Mouse (Mus musculus) midbrain, postnatal 0 days (tissue): ENCODE results near the gene Il34. TPM values are rescaled to one million over a fixed set of nuclear protein-coding genes. Genes with fewer than 3 reads are reported as not detected.
A peak's percentile ranks its signal among the peaks of the same experiment; 100 is the strongest.

Source experiments
- ATAC-seq: fragments of 200-750 bp; cut with Nextera tagmentation; 2 replicates; pipeline ENCODE4 v1.8.0; 2017; ENCODE audit warnings: moderate number of reproducible peaks, mild to moderate bottlenecking, moderate TSS enrichment, moderate library complexity; ENCODE audit not compliant: low FRiP score
- DNase-seq: peaks from one replicate; pipeline ENCODE4 v3.0.0-alpha.2; 2015; ENCODE audit warnings: low spot score
- H3K27ac ChIP-seq: fragments of 300-500 bp; sonication (generic); 2 replicates; pipeline ENCODE4 v1.5.1; 2014; ENCODE audit warnings: low read depth, mild to moderate bottlenecking, low read length, mixed read lengths
- H3K27me3 ChIP-seq: fragments of 300-500 bp; sonication (generic); 2 replicates; pipeline ENCODE4 v1.6.1; 2014; ENCODE audit warnings: low read length, control low read depth, mixed read lengths; ENCODE audit not compliant: insufficient read depth
- H3K36me3 ChIP-seq: fragments of 300-500 bp; sonication (generic); 2 replicates; pipeline ENCODE4 v1.6.1; 2014; ENCODE audit warnings: low read length, control low read depth, mixed read lengths; ENCODE audit not compliant: insufficient read depth
- H3K4me1 ChIP-seq: fragments of 300-500 bp; sonication (generic); 2 replicates; pipeline ENCODE4 v1.6.1; 2014; ENCODE audit warnings: mild to moderate bottlenecking, control low read depth, antibody characterized with exemption, low read length, mixed read lengths; ENCODE audit not compliant: insufficient read depth
- H3K4me2 ChIP-seq: fragments of 300-500 bp; sonication (generic); 2 replicates; pipeline ENCODE4 v1.6.1; 2014; ENCODE audit warnings: low read depth, mild to moderate bottlenecking, low read length, mixed read lengths; ENCODE audit not compliant: poor library complexity, severe bottlenecking
- H3K4me3 ChIP-seq: fragments of 300-500 bp; sonication (generic); 2 replicates; pipeline ENCODE4 v1.5.1; 2014; ENCODE audit warnings: low read depth, mild to moderate bottlenecking, low read length, moderate library complexity
- H3K9ac ChIP-seq: fragments of 300-500 bp; sonication (generic); replicated peaks from 2 replicates; pipeline ENCODE4 v1.6.1; 2014; ENCODE audit warnings: mild to moderate bottlenecking, low read length, moderate library complexity, mixed read lengths; ENCODE audit not compliant: poor library complexity, severe bottlenecking
- H3K9me3 ChIP-seq: fragments of 300-500 bp; sonication (generic); 2 replicates; pipeline ENCODE4 v1.6.1; 2016; ENCODE audit warnings: low read length, control low read depth
- CTCF ChIP-seq: IDR thresholded peaks from 2 replicates; pipeline ENCODE4 v1.5.1; 2016; ENCODE audit warnings: antibody characterized with exemption, mild to moderate bottlenecking
- WGBS: fragments of 180-500 bp; shearing (Covaris S2); extraction: QIAGEN DNeasy Blood & Tissue Kit; methylation state at CpG from one replicate; pipeline ENCODE4 v1.1.7; 2014; 5-methylcytosine and 5-hydroxymethylcytosine counted together
- polyA plus RNA-seq: library from polyadenylated mRNA; unstranded; fragments of >200 nt; fragmentation: Nextera tagmentation; extraction: Ambion mirVana; gene quantifications from 2 replicates; pipeline ENCODE4 v1.2.1, GENCODE M21; 2015
- total RNA-seq: library from RNA; depleted of rRNA; stranded (reverse); fragments of >200 nt; gene quantifications from 2 replicates; pipeline ENCODE4 v1.2.3, GENCODE M21; 2014; rRNA removed

Il34 gene
- total and polyA plus RNA-seq, 2 experiments from 2014 or later = 5.8 to 9.1 TPM

DNA sequence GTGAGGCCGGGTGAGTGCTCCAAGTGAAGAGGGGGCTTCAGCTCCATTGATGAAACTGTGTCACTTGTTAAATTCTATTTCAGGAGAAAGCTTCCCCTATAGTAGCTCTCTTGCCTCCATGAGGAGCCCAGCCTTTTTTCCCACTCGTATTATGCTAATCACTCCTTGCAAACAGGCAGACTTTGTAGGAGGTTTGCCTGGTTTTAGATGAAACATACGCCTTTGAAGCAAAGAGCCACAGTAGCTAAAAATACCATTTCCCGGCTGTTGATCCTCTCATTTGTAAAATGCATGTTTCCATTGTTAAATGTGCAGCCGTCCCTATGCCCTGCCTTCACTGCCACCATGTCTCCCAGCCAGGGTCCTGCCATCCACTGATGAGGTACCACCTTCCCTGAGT, 108.2 kb downstream of the Il34 start:
- no peak overlapping the region for H3K4me2 ChIP-seq
- H3K9me3 ChIP-seq = no peaks in the 10 kb centered on the region
- H3K4me3 ChIP-seq = no peak overlapping the region
- H3K27me3 ChIP-seq = no peaks in the 10 kb centered on the region
- 75% methylated on average over 5 of the region's 5 CpGs for WGBS
- H3K4me1 ChIP-seq = no peaks in the 10 kb centered on the region
- DNase-seq (no peak), ATAC-seq (no peak)
- H3K36me3 ChIP-seq = peaks cover 11% of the 10 kb centered on the region; the same call in 1 of the 2 replicates
- no peak overlapping the region for H3K9ac ChIP-seq
- no peak overlapping the region; the same call in 1 of the 2 replicates for H3K27ac ChIP-seq
- no peak for TF ChIP-seq CTCF

DNA sequence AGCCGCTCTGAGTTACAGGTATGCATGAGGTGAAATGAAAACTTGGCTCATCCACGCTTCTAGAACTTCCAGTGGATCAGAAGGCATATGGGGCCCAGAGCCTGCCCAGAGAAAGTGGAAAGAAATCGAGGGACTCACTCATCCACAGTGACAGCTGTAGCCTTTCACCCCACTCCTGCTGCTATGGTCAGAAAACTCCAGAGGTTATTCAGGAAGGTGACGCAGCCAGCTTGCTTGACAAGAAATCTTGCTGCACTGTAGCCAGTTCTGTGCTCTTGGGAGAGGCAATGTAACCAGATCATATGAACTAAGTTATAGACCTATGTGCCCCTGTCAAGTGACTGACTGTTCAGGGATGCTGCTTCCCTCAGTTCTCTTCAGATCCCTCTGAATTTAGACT, 109.7 kb downstream of the Il34 start:
- Histone ChIP-seq H3K4me2 (no peak overlapping the region), H3K4me1 (no peaks in the 10 kb centered on the region), H3K27me3 (no peaks in the 10 kb centered on the region), H3K4me3 (no peak overlapping the region), H3K9me3 (no peaks in the 10 kb centered on the region), H3K36me3 (peaks cover 14% of the 10 kb centered on the region), H3K27ac (no peak overlapping the region), H3K9ac (no peak overlapping the region)
- WGBS = 96% methylated on average over 4 of the region's 4 CpGs
- DNase-seq = no peak
- no peak for ATAC-seq
- TF ChIP-seq CTCF = no peak

DNA sequence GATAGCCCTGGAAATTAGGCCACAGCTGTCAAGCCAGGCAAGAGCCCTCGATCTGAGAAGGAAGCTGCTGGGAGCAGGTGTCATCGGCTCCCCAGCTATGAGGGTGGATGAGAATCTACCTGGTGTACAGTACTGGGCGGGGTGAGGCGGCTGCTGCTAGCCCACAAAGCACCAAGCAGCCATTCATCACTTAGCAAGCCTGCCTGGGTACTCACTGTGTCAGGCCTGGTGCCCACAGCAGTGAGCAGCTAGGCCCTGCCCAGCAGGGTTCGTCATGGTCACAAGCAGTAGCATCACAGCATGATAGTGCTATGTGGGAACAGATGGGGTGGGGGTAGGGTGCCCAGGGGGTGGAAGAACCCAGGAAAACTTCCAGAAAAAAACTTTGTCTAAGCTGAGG, 110.3 kb downstream of the Il34 start:
- Histone ChIP-seq H3K9me3 (no peaks in the 10 kb centered on the region), H3K36me3 (peaks cover 14% of the 10 kb centered on the region), H3K9ac (peak overlapping the region; percentile 24; the same call in 1 of the 2 replicates), H3K27ac (peak overlapping the region; percentile 57; the same call in 1 of the 2 replicates), H3K4me1 (no peaks in the 10 kb centered on the region), H3K27me3 (no peaks in the 10 kb centered on the region), H3K4me2 (no peak overlapping the region), H3K4me3 (no peak overlapping the region)
- TF ChIP-seq CTCF = no peak
- 69% methylated on average over 5 of the region's 5 CpGs for WGBS
- DNase-seq (peak; percentile 39), ATAC-seq (no peak)

DNA sequence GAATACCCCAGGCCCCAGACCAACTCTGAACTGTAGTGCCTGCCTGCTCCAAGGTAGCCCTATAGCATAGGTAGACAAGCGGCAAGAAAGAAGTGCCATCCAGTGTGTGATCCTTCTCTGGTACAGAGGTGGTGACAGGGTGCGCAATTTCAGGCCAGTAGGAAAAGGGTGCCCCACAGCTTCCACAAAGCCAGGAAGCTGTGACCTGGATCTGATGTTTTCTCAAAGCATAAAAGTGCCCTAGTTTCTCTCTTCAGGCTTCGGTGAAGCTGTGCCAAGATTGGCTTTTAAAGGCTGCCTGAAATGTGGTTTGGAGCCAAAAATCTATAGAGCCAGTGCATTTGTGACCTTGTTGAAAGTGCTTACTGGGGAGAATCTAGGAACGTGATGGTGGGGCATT, 110.9 kb downstream of the Il34 start:
- Histone ChIP-seq H3K4me2 (no peak overlapping the region), H3K4me3 (no peak overlapping the region), H3K27ac (peak overlapping the region; percentile 57; the same call in 1 of the 2 replicates), H3K36me3 (peaks cover 17% of the 10 kb centered on the region), H3K27me3 (no peaks in the 10 kb centered on the region), H3K9ac (0 out of 2 replicates have a peak overlapping the region, but pooled peaks have one; percentile 19), H3K9me3 (no peaks in the 10 kb centered on the region), H3K4me1 (no peaks in the 10 kb centered on the region)
- ATAC-seq (no peak), DNase-seq (peak; percentile 58)
- no peak for TF ChIP-seq CTCF
- WGBS = 63% methylated on average over 4 of the region's 4 CpGs

DNA sequence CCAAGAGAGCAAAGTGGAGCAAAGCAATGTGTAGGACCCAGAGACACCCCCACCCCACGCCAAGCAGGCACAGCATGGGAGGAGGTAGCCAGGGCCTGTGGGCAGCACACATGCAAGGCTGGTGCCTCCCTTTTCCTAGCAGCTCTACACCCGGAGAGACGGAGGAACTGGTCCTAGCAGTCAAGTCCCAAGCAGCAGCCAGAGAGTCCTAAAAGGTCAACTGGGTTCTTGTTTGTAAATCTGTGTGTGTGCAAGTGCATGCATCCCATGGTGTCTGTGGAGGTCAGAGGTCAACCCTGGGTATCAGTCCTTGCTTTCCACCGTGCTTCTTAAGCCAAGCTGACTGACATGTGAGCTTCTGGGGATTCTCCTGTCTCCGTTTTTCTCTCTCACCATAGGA, 111.5 kb downstream of the Il34 start:
- H3K4me3 ChIP-seq = no peak overlapping the region
- no peak overlapping the region for H3K4me2 ChIP-seq
- H3K27me3 ChIP-seq = no peaks in the 10 kb centered on the region
- H3K36me3 ChIP-seq = peaks cover 18% of the 10 kb centered on the region
- no peak for TF ChIP-seq CTCF
- ATAC-seq (no peak), DNase-seq (no peak)
- no peak overlapping the region for H3K9ac ChIP-seq
- H3K9me3 ChIP-seq = no peaks in the 10 kb centered on the region
- no peaks in the 10 kb centered on the region for H3K4me1 ChIP-seq
- WGBS = 66% methylated on average over 5 of the region's 5 CpGs
- H3K27ac ChIP-seq = peak overlapping the region; percentile 57; the same call in 1 of the 2 replicates

Other genes with a start within 250 kb of the Il34 start
- 44.9 and 45.9 TPM in 2 replicates for gene Vac14, start 187.3 kb downstream of the Il34 start, total RNA-seq
- 26.7 and 27.2 TPM in 2 replicates for gene Vac14, start 187.3 kb downstream of the Il34 start, polyA plus RNA-seq
- gene Mtss1l, start 84.4 kb downstream of the Il34 start, total RNA-seq = 90.5 and 101 TPM in 2 replicates
- gene Mtss1l, start 84.4 kb downstream of the Il34 start, polyA plus RNA-seq = 35.2 and 37.7 TPM in 2 replicates
- gene Cog4, start 40.7 kb upstream of the Il34 start, total RNA-seq = 45.8 and 50.9 TPM in 2 replicates
- gene Cog4, start 40.7 kb upstream of the Il34 start, polyA plus RNA-seq = 51.0 and 53.9 TPM in 2 replicates
- 82.9 and 93.2 TPM in 2 replicates for gene Sf3b3, start 40.9 kb upstream of the Il34 start, total RNA-seq
- gene Sf3b3, start 40.9 kb upstream of the Il34 start, polyA plus RNA-seq = 59.8 and 65.0 TPM in 2 replicates
- 11.8 and 15.5 TPM in 2 replicates for gene Fuk, start 96.6 kb upstream of the Il34 start, total RNA-seq
- gene Fuk, start 96.6 kb upstream of the Il34 start, polyA plus RNA-seq = 3.5 and 4.4 TPM in 2 replicates
- 39.7 and 45.7 TPM in 2 replicates for gene St3gal2, start 114.0 kb upstream of the Il34 start, total RNA-seq
- gene St3gal2, start 114.0 kb upstream of the Il34 start, polyA plus RNA-seq = 20.4 and 21.3 TPM in 2 replicates
- 31.6 and 32.5 TPM in 2 replicates for gene Ddx19a, start 191.9 kb upstream of the Il34 start, total RNA-seq
- gene Ddx19a, start 191.9 kb upstream of the Il34 start, polyA plus RNA-seq = 12.3 and 13.4 TPM in 2 replicates
- gene Ddx19b, start 225.8 kb upstream of the Il34 start, total RNA-seq = 11.0 and 14.7 TPM in 2 replicates
- 5.0 and 5.2 TPM in 2 replicates for gene Ddx19b, start 225.8 kb upstream of the Il34 start, polyA plus RNA-seq
- 110 and 111 TPM in 2 replicates for gene Aars, start 227.2 kb upstream of the Il34 start, total RNA-seq
- 86.8 and 91.9 TPM in 2 replicates for gene Aars, start 227.2 kb upstream of the Il34 start, polyA plus RNA-seq